Mouse (Mus musculus) megakaryocyte, embryonic 14.5 days (primary cell): Measurements from ENCODE around the gene Fgd1. TPM values are rescaled to one million over a fixed set of nuclear protein-coding genes. Genes with fewer than 3 reads are reported as not detected.

Source experiments
- H3K27me3 ChIP-seq: replicated peaks from 2 replicates; pipeline ENCODE3; 2012; ENCODE audit warnings: inconsistent platforms
- H3K36me3 ChIP-seq: replicated peaks from 2 replicates; pipeline ENCODE3; 2012; ENCODE audit warnings: low read length, inconsistent platforms, mixed read lengths
- H3K4me1 ChIP-seq: 2 replicates; pipeline ENCODE4 v1.6.1; 2012; ENCODE audit warnings: inconsistent platforms
- H3K4me3 ChIP-seq: replicated peaks from 2 replicates; pipeline ENCODE3; 2012; ENCODE audit warnings: moderate library complexity, mild to moderate bottlenecking, inconsistent platforms
- H3K9me3 ChIP-seq: 2 replicates; pipeline ENCODE4 v1.6.1; 2012; ENCODE audit warnings: inconsistent platforms
- FLI1 ChIP-seq: IDR thresholded peaks from 2 replicates; pipeline ENCODE4 v1.6.1; 2012; ENCODE audit warnings: low read length, inconsistent platforms, mixed read lengths
- GATA1 ChIP-seq: IDR thresholded peaks from 3 replicates; pipeline ENCODE4 v1.6.1; 2012; ENCODE audit warnings: mixed read lengths, low read length, inconsistent platforms, borderline replicate concordance
- polyA plus RNA-seq: library from polyadenylated mRNA; stranded (reverse); fragments of >175 nt; gene quantifications from 2 replicates; pipeline ENCODE4 v1.2.3, GENCODE M21; 2012; ENCODE audit warnings: low replicate concordance; ENCODE audit not compliant: insufficient read depth

Gene Fgd1
- polyA plus RNA-seq, 1 experiment = 0.36 TPM

- Histone ChIP-seq H3K9me3 (no peaks in the 10 kb centered on the region), H3K4me1 (no peaks in the 10 kb centered on the region), H3K27me3 (peaks cover 23% of the 10 kb centered on the region), H3K36me3 (peaks cover 53% of the 10 kb centered on the region), H3K4me3 (no peak overlapping the region)
- TF ChIP-seq FLI1 (no peak), GATA1 (no peak)
Measured at GRCm38 (mm10) chrX:151085599-151085998, 39.6 kb downstream of the Fgd1 start.

DNA sequence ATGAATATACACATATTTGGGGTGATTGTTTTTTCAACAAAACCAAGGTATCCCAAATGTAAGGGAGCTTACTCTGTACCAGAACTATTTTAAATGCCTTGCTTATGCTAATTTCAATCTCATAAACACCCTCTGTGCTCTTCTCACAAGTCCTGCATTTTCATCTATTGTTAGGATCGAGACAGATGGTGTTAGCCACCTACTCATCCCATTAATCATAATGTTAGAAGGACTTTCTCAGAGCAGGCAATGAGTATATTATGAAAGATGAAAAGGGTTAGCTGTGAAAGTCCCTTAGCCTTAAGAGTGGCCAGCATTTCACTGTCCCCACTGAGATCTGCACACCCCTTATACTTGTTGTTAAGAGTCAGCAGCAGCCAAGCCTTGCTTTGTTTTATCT, 41.5 kb downstream of the Fgd1 start:
- Histone ChIP-seq H3K9me3 (no peaks in the 10 kb centered on the region), H3K27me3 (peaks cover 23% of the 10 kb centered on the region), H3K4me1 (no peaks in the 10 kb centered on the region), H3K36me3 (peaks cover 68% of the 10 kb centered on the region), H3K4me3 (no peak overlapping the region)
- TF ChIP-seq GATA1 (no peak), FLI1 (no peak)

GRCm38 (mm10) chrX:151096171-151097058, 50.5 kb downstream of the Fgd1 start, which contains the start of gene Tsr2:
Gene Tsr2 (minus strand): TSS chrX:151096543.
- peaks cover 4% of the 10 kb centered on the region; the same call in 1 of the 2 replicates for H3K4me1 ChIP-seq
- H3K9me3 ChIP-seq = no peaks in the 10 kb centered on the region
- H3K4me3 ChIP-seq = peak within 1 kb of the TSS; percentile 96
- TF ChIP-seq GATA1 = no peak
- H3K36me3 ChIP-seq = peaks cover 8% of the 10 kb centered on the region
- H3K27me3 ChIP-seq = peaks cover 12% of the 10 kb centered on the region

- H3K27me3 ChIP-seq = peaks cover 15% of the 10 kb centered on the region
- no peaks in the 10 kb centered on the region for H3K4me1 ChIP-seq
- TF ChIP-seq FLI1 (no peak), GATA1 (no peak)
- no peaks in the 10 kb centered on the region for H3K36me3 ChIP-seq
- H3K9me3 ChIP-seq = no peaks in the 10 kb centered on the region
- H3K4me3 ChIP-seq = no peak overlapping the region
Measured at GRCm38 (mm10) chrX:151107301-151108067, 61.5 kb downstream of the Fgd1 start.

GRCm38 (mm10) chrX:151116795-151117194, 70.8 kb downstream of the Fgd1 start:
- Histone ChIP-seq H3K36me3 (no peaks in the 10 kb centered on the region), H3K4me3 (no peak overlapping the region), H3K4me1 (peaks cover 7% of the 10 kb centered on the region), H3K9me3 (no peaks in the 10 kb centered on the region), H3K27me3 (peaks cover 8% of the 10 kb centered on the region)
- no peak for TF ChIP-seq GATA1
- no peak for TF ChIP-seq FLI1

DNA sequence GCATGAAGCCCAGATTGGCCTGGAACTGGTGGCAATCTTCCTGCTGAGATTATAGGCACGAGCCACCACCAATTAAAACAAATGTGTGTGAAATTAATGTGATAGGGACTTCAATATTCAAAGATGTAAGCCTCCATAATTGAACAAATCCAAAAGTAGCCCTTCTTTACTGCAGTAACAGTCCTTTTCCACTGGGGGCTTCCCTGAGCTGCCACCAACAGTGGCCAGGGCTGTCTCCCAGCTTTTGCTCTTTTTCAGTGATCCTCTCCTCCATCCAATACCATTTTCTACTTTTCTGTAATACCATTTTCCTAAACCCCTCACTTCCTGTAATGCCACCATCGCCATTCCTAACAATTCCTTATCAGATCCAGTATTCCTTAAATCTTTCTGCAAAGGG, 71.5 kb downstream of the Fgd1 start:
- no peaks in the 10 kb centered on the region for H3K9me3 ChIP-seq
- H3K4me1 ChIP-seq = peaks cover 7% of the 10 kb centered on the region
- H3K4me3 ChIP-seq = no peak overlapping the region
- TF ChIP-seq FLI1 (no peak), GATA1 (no peak)
- no peaks in the 10 kb centered on the region for H3K36me3 ChIP-seq
- peaks cover 8% of the 10 kb centered on the region for H3K27me3 ChIP-seq

DNA sequence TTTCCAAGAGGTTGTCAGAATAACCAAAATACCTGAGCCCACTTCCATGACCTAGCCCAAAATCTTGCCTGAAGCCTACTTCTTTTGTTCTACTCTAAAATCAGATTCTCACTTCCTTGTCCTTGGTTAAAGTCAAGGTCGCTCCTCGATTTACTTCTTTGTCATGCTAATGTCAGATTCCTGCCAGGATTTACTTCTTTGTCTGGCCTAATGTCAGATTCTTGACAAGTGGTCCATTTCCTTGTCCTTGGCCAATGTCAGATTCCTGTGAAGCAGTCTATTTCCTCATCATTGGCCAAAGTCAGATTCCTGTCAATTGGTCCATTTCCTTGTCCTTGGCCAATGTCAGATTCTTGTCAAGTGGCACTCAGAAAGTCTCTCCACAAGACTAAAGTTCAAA, 78.0 kb downstream of the Fgd1 start:
- Histone ChIP-seq H3K4me1 (no peaks in the 10 kb centered on the region), H3K9me3 (peaks cover 10% of the 10 kb centered on the region), H3K27me3 (peaks cover 9% of the 10 kb centered on the region), H3K36me3 (no peaks in the 10 kb centered on the region), H3K4me3 (no peak overlapping the region)
- TF ChIP-seq GATA1 (no peak), FLI1 (no peak)

- Histone ChIP-seq H3K27me3 (peaks cover 9% of the 10 kb centered on the region), H3K4me3 (no peak overlapping the region), H3K4me1 (no peaks in the 10 kb centered on the region), H3K36me3 (no peaks in the 10 kb centered on the region), H3K9me3 (no peaks in the 10 kb centered on the region)
- no peak for TF ChIP-seq GATA1
- no peak for TF ChIP-seq FLI1
Measured at GRCm38 (mm10) chrX:151130493-151130892, 84.5 kb downstream of the Fgd1 start.

- no peak for TF ChIP-seq GATA1
- TF ChIP-seq FLI1 = no peak
- H3K4me1 ChIP-seq = no peaks in the 10 kb centered on the region
- H3K9me3 ChIP-seq = peaks cover 5% of the 10 kb centered on the region
- peaks cover 9% of the 10 kb centered on the region for H3K27me3 ChIP-seq
- no peak overlapping the region for H3K4me3 ChIP-seq
- no peaks in the 10 kb centered on the region for H3K36me3 ChIP-seq
Measured at GRCm38 (mm10) chrX:151132785-151133184, 86.8 kb downstream of the Fgd1 start.

Other genes starting within 250 kb of the Fgd1 start
- gene Maged2, start 231.8 kb upstream of the Fgd1 start, polyA plus RNA-seq = 107 and 145 TPM in 2 replicates
- gene Gnl3l, start 28.8 kb upstream of the Fgd1 start, polyA plus RNA-seq = 0.62 TPM in 1 of 2 replicates, not detected in the other
- 0.57 and 6.5 TPM in 2 replicates for gene Tsr2, start 50.4 kb downstream of the Fgd1 start, polyA plus RNA-seq
- gene Wnk3, start 151.9 kb downstream of the Fgd1 start, polyA plus RNA-seq = not detected in 2 replicates